Mouse (Mus musculus): ENCODE measurements around the gene Tmem208. TPM values are rescaled to one million over a fixed set of nuclear protein-coding genes. Genes with fewer than 3 reads are reported as not detected.

Gene Tmem208
- total and polyA plus RNA-seq, 3 experiments: 76.2 to 133 (median 88.1) TPM

DNA sequence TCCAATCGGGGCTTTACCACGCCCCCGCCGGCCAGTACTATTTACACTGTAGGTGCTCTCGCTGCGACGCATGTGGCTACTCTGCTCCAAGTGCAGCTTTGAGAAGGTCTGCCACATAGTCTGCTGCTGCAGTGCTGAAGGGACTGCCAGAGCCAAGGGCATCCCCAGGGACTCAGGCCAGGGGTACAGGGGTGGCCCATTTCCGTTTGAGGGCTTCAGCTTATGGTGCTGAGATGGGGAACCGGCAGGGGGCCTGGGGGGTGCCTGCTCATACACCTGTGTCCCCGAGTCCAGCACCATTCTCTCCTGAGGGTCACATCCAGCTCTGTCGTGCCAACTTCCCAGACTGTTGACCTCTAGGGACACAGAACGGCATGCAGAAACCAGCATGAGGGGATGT, 40.6 kb upstream of the Tmem208 start:
- H3K9ac ChIP-seq (ENCODE audit: insufficient read depth, low read depth): no peak overlapping the region
- H3K9me3 ChIP-seq (replicated peaks; ENCODE audit: low read length): no peaks in the 10 kb centered on the region
- H3K4me2 ChIP-seq (ENCODE audit: insufficient read depth, low read depth, poor library complexity, severe bottlenecking): no peak overlapping the region
- in situ Hi-C loops (cut with MboI; ENCODE audit: low pct_ligation_motif_present, low pct_unique_long_range_greater_than_20kb, low sequenced_read_pairs) (loop anchor here (10.0 kb wide), 1 partner anchor 161 kb away; no protein-coding TSS in a partner anchor), dilution Hi-C loops (cut with MboI; ENCODE audit: extremely low pct_ligation_motif_present, extremely low pct_unique_long_range_greater_than_20kb, low sequenced_read_pairs) (no loop called here)
- H3K27me3 ChIP-seq (replicated peaks): no peaks in the 10 kb centered on the region
- H3K36me3 ChIP-seq (replicated peaks in 1 of 2; ENCODE audit: control insufficient read depth in 1 of 2, insufficient read depth in 1 of 2, low read length in 1 of 2): peaks cover 13 to 50% of the 10 kb centered on the region in 2 experiments
- no peak for TF ChIP-seq USF2 (conservative IDR thresholded peaks at IDR 0.05; ENCODE audit: low read depth, low read length)
- TF ChIP-seq POLR2AphosphoS2 (IDR thresholded peaks at IDR 0.05; ENCODE audit: low read depth, low read length): no peak
- TF ChIP-seq MXI1 (IDR thresholded peaks at IDR 0.05; ENCODE audit: low read depth, low read length): no peak
- no peak for TF ChIP-seq ZMIZ1 (IDR thresholded peaks at IDR 0.05; ENCODE audit: low read depth, low read length)
- TF ChIP-seq UBTF (IDR thresholded peaks at IDR 0.05; ENCODE audit: low read depth, low read length): no peak
- no peak for TF ChIP-seq ZKSCAN1 (IDR thresholded peaks at IDR 0.05; ENCODE audit: borderline replicate concordance, low read depth, low read length)
- no peak for TF ChIP-seq CHD1 (IDR thresholded peaks at IDR 0.05; ENCODE audit: low read depth, low read length)
- TF ChIP-seq MAZ (IDR thresholded peaks at IDR 0.05; ENCODE audit: low read depth, low read length): no peak
- TF ChIP-seq RCOR1 (conservative IDR thresholded peaks at IDR 0.05; ENCODE audit: low read depth, low read length): no peak
- no peak for TF ChIP-seq TBP (conservative IDR thresholded peaks at IDR 0.05; ENCODE audit: low read depth, low read length)
- TF ChIP-seq NRF1 (IDR thresholded peaks at IDR 0.05; ENCODE audit: low read depth, low read length): no peak
- TF ChIP-seq MYC (IDR thresholded peaks at IDR 0.05; ENCODE audit: low read depth, low read length): no peak
- no peak for TF ChIP-seq BHLHE40 (IDR thresholded peaks at IDR 0.05; ENCODE audit: low read depth, low read length)
- no peak for TF ChIP-seq JUN (IDR thresholded peaks at IDR 0.05; ENCODE audit: insufficient read depth, low read depth, low read length)
- no peak for TF ChIP-seq CTCF (conservative IDR thresholded peaks at IDR 0.05 in 1 of 2, IDR thresholded peaks at IDR 0.05 in 1 of 2; ENCODE audit: low read depth in 2 of 2, low read length in 2 of 2)
- no peak for TF ChIP-seq GABPA (IDR thresholded peaks at IDR 0.05; ENCODE audit: insufficient replicate concordance, low read depth, low read length)
- TF ChIP-seq MEF2A (IDR thresholded peaks at IDR 0.05; ENCODE audit: borderline replicate concordance, low read depth, low read length): no peak
- TF ChIP-seq RAD21 (IDR thresholded peaks at IDR 0.05; ENCODE audit: low read depth, low read length): no peak
- TF ChIP-seq ZC3H11A (IDR thresholded peaks at IDR 0.05; ENCODE audit: low read depth, low read length): no peak
- no peak for TF ChIP-seq KAT2A (IDR thresholded peaks at IDR 0.05; ENCODE audit: insufficient replicate concordance, low read length)
- no peak overlapping the region for H3K4me3 ChIP-seq (replicated peaks in 1 of 3; ENCODE audit: low read depth in 2 of 3, low read length in 2 of 3, poor library complexity in 1 of 3)
- H3K79me2 ChIP-seq (replicated peaks; ENCODE audit: control insufficient read depth, extremely low read depth, insufficient read depth, poor library complexity, severe bottlenecking): no peaks in the 10 kb centered on the region
- DNase-seq (ENCODE audit: extremely low read depth): no peak
- H3K4me1 ChIP-seq (ENCODE audit: control insufficient read depth in 1 of 2, insufficient read depth in 2 of 2): peaks cover 5 to 23% of the 10 kb centered on the region in 2 experiments
- no peak overlapping the region for H3K27ac ChIP-seq (ENCODE audit: insufficient read depth, low read depth)

DNA sequence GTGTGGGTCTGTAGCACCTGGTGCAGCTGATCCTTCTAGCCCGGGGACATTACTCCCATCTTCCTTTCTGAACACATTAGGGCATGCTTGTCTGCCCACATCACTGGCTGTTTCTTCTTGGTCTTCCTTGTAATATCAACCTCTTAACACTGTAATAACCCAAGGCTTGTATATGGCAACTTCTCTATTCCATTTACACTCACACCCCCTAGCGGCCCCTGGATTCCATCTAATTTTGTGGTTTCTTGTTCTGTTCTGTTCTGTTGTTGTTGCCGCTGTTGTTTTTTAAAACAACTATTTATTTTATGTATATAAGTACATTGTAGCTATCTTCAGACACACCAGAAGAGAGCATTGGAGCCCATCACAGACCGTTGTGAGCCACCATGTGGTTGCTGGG, 39.2 kb upstream of the Tmem208 start:
- DNase-seq (ENCODE audit: extremely low read depth): no peak
- Histone ChIP-seq H3K9ac (ENCODE audit: insufficient read depth, low read depth) (no peak overlapping the region), H3K36me3 (replicated peaks in 1 of 2; ENCODE audit: control insufficient read depth in 1 of 2, insufficient read depth in 1 of 2, low read length in 1 of 2) (peaks cover 13 to 40% of the 10 kb centered on the region in 2 experiments), H3K27me3 (replicated peaks) (no peaks in the 10 kb centered on the region), H3K9me3 (replicated peaks; ENCODE audit: low read length) (no peaks in the 10 kb centered on the region), H3K79me2 (replicated peaks; ENCODE audit: control insufficient read depth, extremely low read depth, insufficient read depth, poor library complexity, severe bottlenecking) (no peaks in the 10 kb centered on the region), H3K4me2 (ENCODE audit: insufficient read depth, low read depth, poor library complexity, severe bottlenecking) (no peak overlapping the region), H3K4me3 (replicated peaks in 1 of 3; ENCODE audit: low read depth in 2 of 3, low read length in 2 of 3, poor library complexity in 1 of 3) (no peak overlapping the region), H3K4me1 (ENCODE audit: control insufficient read depth in 1 of 2, insufficient read depth in 2 of 2) (peaks cover 5 to 23% of the 10 kb centered on the region in 2 experiments), H3K27ac (ENCODE audit: insufficient read depth, low read depth) (no peak overlapping the region)
- in situ Hi-C loops (cut with MboI; ENCODE audit: low pct_ligation_motif_present, low pct_unique_long_range_greater_than_20kb, low sequenced_read_pairs) (loop anchor here (10.0 kb wide), 1 partner anchor 162 kb away; no protein-coding TSS in a partner anchor), dilution Hi-C loops (cut with MboI; ENCODE audit: extremely low pct_ligation_motif_present, extremely low pct_unique_long_range_greater_than_20kb, low sequenced_read_pairs) (no loop called here)
- TF ChIP-seq E2F4 (IDR thresholded peaks at IDR 0.05; ENCODE audit: insufficient replicate concordance, low read depth, low read length): no peak
- peak in 1 of 2 experiments; percentile 52; a peak in 2 of 4 replicates for TF ChIP-seq CTCF (conservative IDR thresholded peaks at IDR 0.05 in 1 of 2, IDR thresholded peaks at IDR 0.05 in 1 of 2; ENCODE audit: low read depth in 2 of 2, low read length in 2 of 2)
- TF ChIP-seq PAX5 (IDR thresholded peaks at IDR 0.05; ENCODE audit: low read length): no peak
- peak; percentile 33 for TF ChIP-seq RAD21 (IDR thresholded peaks at IDR 0.05; ENCODE audit: low read depth, low read length)
- no peak for TF ChIP-seq SMC3 (IDR thresholded peaks at IDR 0.05; ENCODE audit: low read depth, low read length)
